Mouse (Mus musculus) neural tube, embryonic 12.5 days (tissue): ENCODE data around the gene Ptprn2. TPM values are rescaled to one million over a fixed set of nuclear protein-coding genes. Genes with fewer than 3 reads are reported as not detected.

Experiments
- ATAC-seq: fragments of 200-750 bp; cut with Nextera tagmentation; 2 replicates; pipeline ENCODE4 v1.8.0; 2017; ENCODE audit warnings: low read depth, mild to moderate bottlenecking, moderate TSS enrichment, moderate library complexity; ENCODE audit not compliant: low FRiP score
- H3K27ac ChIP-seq: fragments of 300-500 bp; sonication (generic); 2 replicates; pipeline ENCODE4 v1.5.1; 2016
- H3K27me3 ChIP-seq: fragments of 300-500 bp; sonication (generic); replicated peaks from 2 replicates; pipeline ENCODE4 v1.6.1; 2016; ENCODE audit warnings: mild to moderate bottlenecking
- H3K36me3 ChIP-seq: fragments of 300-500 bp; sonication (generic); 2 replicates; pipeline ENCODE4 v1.6.1; 2016; ENCODE audit warnings: mild to moderate bottlenecking
- H3K4me1 ChIP-seq: fragments of 300-500 bp; sonication (generic); 2 replicates; pipeline ENCODE4 v1.6.1; 2016
- H3K4me2 ChIP-seq: fragments of 300-500 bp; sonication (generic); replicated peaks from 2 replicates; pipeline ENCODE4 v1.6.1; 2016; ENCODE audit warnings: mild to moderate bottlenecking
- H3K4me3 ChIP-seq: fragments of 300-500 bp; sonication (generic); 2 replicates; pipeline ENCODE4 v1.5.1; 2016
- H3K9ac ChIP-seq: fragments of 300-500 bp; sonication (generic); 2 replicates; pipeline ENCODE4 v1.6.1; 2016; ENCODE audit warnings: mild to moderate bottlenecking
- H3K9me3 ChIP-seq: fragments of 300-500 bp; sonication (generic); 2 replicates; pipeline ENCODE4 v1.6.1; 2016; ENCODE audit warnings: mild to moderate bottlenecking
- WGBS: fragments of 180-500 bp; shearing (Covaris S2); methylation state at CpG from one replicate; pipeline ENCODE4 v1.1.7; 2016; 5-methylcytosine and 5-hydroxymethylcytosine counted together
- polyA plus RNA-seq: library from polyadenylated mRNA; unstranded; fragments of >200 nt; fragmentation: Nextera tagmentation; extraction: Ambion mirVana; gene quantifications from 2 replicates; pipeline ENCODE4 v1.2.1, GENCODE M21; 2016

Gene Ptprn2
- polyA plus RNA-seq, 1 experiment from 2014 or later, result 4.9 TPM

DNA sequence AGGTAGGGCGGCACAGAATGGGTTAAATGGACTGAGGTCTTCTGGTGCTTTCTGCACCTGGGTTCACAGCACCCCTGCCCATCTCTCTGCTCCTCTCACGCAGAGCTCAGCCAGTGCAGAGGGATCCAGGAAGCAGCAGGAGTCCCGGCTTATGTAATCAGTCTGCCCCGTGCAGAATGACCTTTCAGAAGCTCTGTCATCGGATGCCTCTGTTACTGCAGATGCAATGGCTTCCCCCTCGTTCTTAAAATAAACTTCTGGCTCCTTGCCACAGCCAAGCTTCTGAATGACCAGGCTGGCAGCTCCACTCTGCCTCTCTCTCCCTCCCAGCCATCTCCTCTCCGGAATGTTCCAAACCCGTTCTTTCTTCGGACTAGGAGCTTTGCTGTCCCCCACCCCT, 714.6 kb downstream of the Ptprn2 start:
- Histone ChIP-seq H3K27me3 (no peaks in the 10 kb centered on the region), H3K27ac (no peak overlapping the region), H3K4me2 (no peak overlapping the region), H3K4me3 (no peak overlapping the region), H3K9me3 (no peaks in the 10 kb centered on the region), H3K9ac (no peak overlapping the region), H3K36me3 (no peaks in the 10 kb centered on the region), H3K4me1 (peaks cover 51% of the 10 kb centered on the region)
- WGBS, result 24% methylated on average over 9 of the region's 9 CpGs
- no peak for ATAC-seq

DNA sequence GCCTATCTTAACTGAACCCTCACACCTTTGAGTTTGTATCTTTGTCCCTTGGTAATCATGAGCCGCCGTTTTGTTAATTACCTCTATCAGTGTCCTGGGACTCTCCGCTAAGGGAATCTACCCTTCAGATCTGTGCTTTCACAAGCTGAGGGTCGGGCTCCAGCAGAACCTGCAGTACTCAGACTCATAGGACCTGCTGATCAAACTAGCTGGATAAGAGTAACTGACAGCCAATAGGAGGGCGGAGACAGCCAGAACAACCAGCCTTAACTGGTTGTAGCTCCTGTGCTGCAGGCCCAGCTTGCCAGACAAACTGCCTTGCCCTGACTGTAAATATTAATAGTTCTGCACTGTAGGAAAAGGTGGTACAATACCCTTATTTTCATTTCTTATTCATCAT, 715.1 kb downstream of the Ptprn2 start:
- H3K9me3 ChIP-seq, result no peaks in the 10 kb centered on the region
- 51% methylated on average over 5 of the region's 5 CpGs for WGBS
- no peak overlapping the region for H3K27ac ChIP-seq
- H3K9ac ChIP-seq, result no peak overlapping the region
- H3K36me3 ChIP-seq, result no peaks in the 10 kb centered on the region
- H3K4me3 ChIP-seq, result no peak overlapping the region
- ATAC-seq, result no peak
- H3K4me1 ChIP-seq, result peaks cover 51% of the 10 kb centered on the region
- H3K4me2 ChIP-seq, result no peak overlapping the region
- no peaks in the 10 kb centered on the region for H3K27me3 ChIP-seq

DNA sequence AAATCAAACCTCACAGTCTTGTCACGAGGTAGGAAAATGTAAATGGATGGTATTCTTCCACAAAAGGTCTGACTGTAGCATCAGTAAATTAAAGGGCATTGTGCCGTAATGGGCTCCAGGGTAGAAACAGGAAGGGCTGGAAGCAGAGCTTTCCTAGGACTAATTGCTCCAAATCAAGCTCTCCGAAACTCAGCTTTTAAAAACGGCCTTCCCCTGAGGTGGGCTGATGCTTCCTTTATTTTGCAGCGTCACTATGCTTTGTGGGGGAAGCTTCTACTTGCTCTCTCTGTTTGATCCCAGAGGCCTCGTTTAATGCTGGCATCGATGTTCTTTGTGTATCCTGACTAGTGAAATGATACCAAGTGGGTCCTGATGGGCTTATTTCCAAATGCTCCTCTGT, 718.0 kb downstream of the Ptprn2 start:
- Histone ChIP-seq H3K27me3 (no peaks in the 10 kb centered on the region), H3K36me3 (no peaks in the 10 kb centered on the region), H3K4me1 (peaks cover 28% of the 10 kb centered on the region), H3K4me3 (no peak overlapping the region), H3K9me3 (no peaks in the 10 kb centered on the region), H3K9ac (no peak overlapping the region), H3K27ac (no peak overlapping the region), H3K4me2 (no peak overlapping the region)
- no peak for ATAC-seq
- WGBS, result 40% methylated on average over 7 of the region's 7 CpGs

DNA sequence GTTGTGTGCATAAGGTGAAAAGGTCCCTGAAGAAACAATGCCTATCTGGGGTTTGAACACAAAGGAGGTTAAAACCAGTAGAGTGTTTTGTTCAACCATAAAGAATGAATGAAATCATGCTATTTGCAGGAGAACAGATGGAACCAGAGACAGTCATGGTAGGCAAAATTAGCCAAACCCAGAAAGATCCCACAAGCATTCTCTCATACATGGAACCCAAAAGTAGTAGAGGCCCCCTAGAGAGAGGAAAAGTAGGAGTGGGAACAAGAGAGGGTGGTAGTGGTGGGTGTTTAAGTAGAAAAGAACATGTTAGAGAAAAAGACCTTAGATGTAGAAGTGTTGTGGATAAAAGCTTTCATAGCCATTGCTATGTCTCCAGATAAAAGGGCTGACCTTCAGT, 719.4 kb downstream of the Ptprn2 start:
- H3K4me2 ChIP-seq, result no peak overlapping the region
- no peak overlapping the region for H3K9ac ChIP-seq
- no peaks in the 10 kb centered on the region for H3K27me3 ChIP-seq
- no peak for ATAC-seq
- no peaks in the 10 kb centered on the region for H3K36me3 ChIP-seq
- H3K27ac ChIP-seq, result no peak overlapping the region
- H3K4me1 ChIP-seq, result peaks cover 15% of the 10 kb centered on the region
- no peaks in the 10 kb centered on the region for H3K9me3 ChIP-seq
- H3K4me3 ChIP-seq, result no peak overlapping the region

DNA sequence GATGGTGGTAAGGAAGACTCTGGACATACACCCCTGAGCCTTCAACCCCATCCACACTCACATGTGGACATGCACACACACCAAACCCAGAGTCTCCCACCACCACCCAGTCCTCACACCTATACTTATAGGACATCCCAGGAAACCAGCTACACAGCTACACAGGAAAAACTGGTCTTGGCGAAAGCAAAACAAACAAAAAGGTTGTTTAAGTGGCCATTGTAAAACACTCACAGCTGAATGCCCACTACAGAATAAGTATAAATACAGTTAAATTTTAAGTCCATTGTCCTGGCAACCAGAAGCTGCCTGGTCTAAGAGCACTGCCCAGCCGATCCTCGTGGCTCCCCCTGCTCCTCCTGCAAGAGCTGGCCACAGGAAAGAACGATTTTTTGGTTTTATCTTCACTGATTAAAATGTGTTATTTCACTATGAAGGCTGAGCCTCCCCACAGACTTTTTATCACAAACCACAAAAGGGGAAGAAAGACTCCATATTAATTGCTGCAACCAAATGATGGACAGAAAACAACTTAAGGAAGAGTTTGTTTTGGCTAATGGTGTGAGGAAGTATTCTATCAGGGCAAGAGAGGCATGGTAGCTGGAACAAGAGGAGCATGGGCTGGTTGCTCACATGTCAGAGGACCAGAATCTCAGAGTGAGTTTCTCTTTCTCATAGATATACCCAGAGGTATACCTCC, 722.1 kb downstream of the Ptprn2 start:
- no peak for ATAC-seq
- no peak overlapping the region for H3K27ac ChIP-seq
- WGBS, result 78% methylated on average over 4 of the region's 4 CpGs

DNA sequence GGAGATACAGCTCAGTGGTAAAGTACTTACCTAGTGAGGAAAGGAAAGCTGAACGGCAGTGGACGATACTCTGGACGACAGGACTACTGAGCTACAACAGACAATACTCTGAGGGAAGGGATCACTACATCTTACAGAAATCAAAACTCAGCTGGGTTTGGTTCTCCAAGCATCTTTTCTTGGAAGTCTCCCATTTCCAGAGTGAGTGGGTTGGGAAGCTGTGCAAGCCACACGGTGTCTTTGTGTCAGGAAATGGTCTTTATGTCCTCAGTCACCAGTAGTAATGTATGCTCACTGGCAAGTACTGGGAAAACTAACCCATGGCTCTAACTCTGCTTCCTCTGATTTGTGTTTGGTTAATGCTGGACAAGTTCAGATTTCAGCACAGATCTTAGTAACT, 724.9 kb downstream of the Ptprn2 start:
- H3K27ac ChIP-seq, result no peak overlapping the region
- H3K4me1 ChIP-seq, result no peaks in the 10 kb centered on the region
- WGBS, result 86% methylated on average over 4 of the region's 4 CpGs
- H3K4me3 ChIP-seq, result no peak overlapping the region
- H3K36me3 ChIP-seq, result peaks cover 11% of the 10 kb centered on the region; the same call in 1 of the 2 replicates
- no peaks in the 10 kb centered on the region for H3K9me3 ChIP-seq
- no peak overlapping the region for H3K9ac ChIP-seq
- no peaks in the 10 kb centered on the region for H3K27me3 ChIP-seq
- ATAC-seq, result no peak
- no peak overlapping the region for H3K4me2 ChIP-seq

More for the DNA sequence above, 722.1 kb downstream of the Ptprn2 start:
- Histone ChIP-seq H3K4me1 (peaks cover 3% of the 10 kb centered on the region; the same call in 1 of the 2 replicates), H3K27me3 (no peaks in the 10 kb centered on the region), H3K4me2 (no peak overlapping the region), H3K36me3 (0 out of 2 replicates have a peak, but pooled peaks cover 4% of the 10 kb centered on the region), H3K9me3 (no peaks in the 10 kb centered on the region), H3K9ac (no peak overlapping the region), H3K4me3 (no peak overlapping the region)

DNA sequence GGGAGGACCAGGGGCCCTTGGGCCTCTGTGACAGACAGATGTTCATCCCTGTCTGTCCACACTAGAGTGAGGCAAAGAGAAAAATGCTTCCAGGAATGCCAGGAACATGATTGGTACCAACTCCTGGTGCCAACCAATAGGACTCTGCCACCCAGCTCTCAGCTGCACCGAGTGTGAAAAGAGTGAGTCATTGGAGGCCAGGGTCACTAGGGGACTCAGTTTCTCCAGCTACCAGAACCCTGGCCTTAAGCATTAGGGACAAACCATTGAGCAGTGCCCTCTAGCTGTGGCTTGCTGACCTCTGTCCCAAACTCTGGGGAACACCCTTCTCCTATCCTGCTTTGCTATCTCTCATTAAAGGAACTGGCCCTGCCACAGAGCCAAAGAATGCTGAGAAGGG, 728.0 kb downstream of the Ptprn2 start:
- Histone ChIP-seq H3K9ac (no peak overlapping the region), H3K36me3 (peaks cover 15% of the 10 kb centered on the region; the same call in 1 of the 2 replicates), H3K9me3 (no peaks in the 10 kb centered on the region), H3K4me2 (no peak overlapping the region), H3K4me1 (no peaks in the 10 kb centered on the region), H3K4me3 (no peak overlapping the region), H3K27ac (no peak overlapping the region), H3K27me3 (no peaks in the 10 kb centered on the region)
- 58% methylated on average over 1 of the region's 1 CpGs for WGBS
- ATAC-seq, result no peak

DNA sequence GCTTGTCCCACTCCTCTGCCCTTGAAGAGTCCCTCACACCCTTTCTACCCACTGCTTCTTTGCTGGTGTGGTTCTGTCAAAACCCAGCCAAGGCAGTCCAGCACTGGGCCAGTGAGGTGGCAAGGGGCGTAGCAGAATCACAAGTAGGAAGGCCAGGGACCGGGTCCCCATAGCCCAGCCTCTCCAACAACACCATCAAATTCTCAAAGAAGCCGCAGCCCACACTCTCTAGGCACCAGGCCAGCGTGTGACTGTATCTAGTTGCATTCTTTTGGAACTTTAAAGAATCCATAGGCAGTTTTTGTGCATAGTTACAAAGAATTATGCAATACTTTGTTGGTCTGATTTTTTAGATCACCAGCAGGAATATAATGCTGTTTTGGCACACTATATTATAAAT, 728.8 kb downstream of the Ptprn2 start:
- H3K4me2 ChIP-seq, result no peak overlapping the region
- no peak overlapping the region for H3K4me3 ChIP-seq
- no peak overlapping the region for H3K27ac ChIP-seq
- no peaks in the 10 kb centered on the region for H3K4me1 ChIP-seq
- no peaks in the 10 kb centered on the region for H3K27me3 ChIP-seq
- peaks cover 19% of the 10 kb centered on the region for H3K36me3 ChIP-seq
- no peaks in the 10 kb centered on the region for H3K9me3 ChIP-seq
- ATAC-seq, result no peak
- no peak overlapping the region for H3K9ac ChIP-seq
- WGBS, result 84% methylated on average over 4 of the region's 4 CpGs

DNA sequence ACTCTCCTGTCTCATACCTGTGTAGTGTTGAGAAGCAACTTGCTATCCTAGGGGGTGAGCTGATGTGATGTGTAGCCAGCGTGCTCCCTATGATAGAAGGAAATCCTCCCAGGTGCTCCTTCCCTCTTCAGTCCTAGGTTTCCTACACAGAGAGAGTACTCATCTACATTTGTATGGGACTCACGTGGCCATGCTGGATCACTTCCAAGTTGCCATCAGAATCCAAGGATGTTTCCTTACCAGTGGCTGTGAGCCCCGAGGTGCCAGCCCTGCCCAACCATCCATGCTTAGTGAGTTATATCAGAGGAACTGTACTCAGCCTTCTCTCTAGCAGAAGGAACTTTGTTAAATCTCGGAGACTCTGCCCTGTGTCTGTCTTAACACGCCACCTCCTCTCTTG, 729.4 kb downstream of the Ptprn2 start:
- Histone ChIP-seq H3K4me2 (no peak overlapping the region), H3K27ac (no peak overlapping the region), H3K4me1 (no peaks in the 10 kb centered on the region), H3K4me3 (no peak overlapping the region), H3K9ac (no peak overlapping the region), H3K27me3 (no peaks in the 10 kb centered on the region), H3K9me3 (no peaks in the 10 kb centered on the region), H3K36me3 (peaks cover 19% of the 10 kb centered on the region)
- WGBS, result 86% methylated on average over 5 of the region's 5 CpGs
- ATAC-seq, result no peak

DNA sequence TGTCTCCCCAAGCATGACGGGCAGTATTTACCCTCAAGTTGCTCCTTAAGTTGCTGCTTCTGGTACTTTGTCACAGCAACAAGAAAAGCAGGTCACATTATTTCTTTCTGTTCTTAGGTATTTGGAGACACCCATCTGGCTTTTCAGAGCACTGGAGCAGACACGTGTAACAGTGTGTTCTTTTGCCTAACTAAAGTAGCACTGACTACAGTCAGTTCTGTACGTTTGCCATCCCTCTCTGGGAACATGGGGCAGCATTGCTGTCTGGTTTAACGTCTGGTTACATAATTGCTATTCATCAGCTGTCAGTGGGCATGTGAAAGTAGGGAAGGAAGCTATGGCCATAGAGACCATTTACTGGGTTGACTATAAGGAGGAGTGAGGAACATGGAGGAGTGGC, 736.4 kb downstream of the Ptprn2 start:
- no peaks in the 10 kb centered on the region for H3K27me3 ChIP-seq
- no peaks in the 10 kb centered on the region for H3K9me3 ChIP-seq
- H3K36me3 ChIP-seq, result peaks cover 8% of the 10 kb centered on the region; the same call in 1 of the 2 replicates
- no peak overlapping the region for H3K27ac ChIP-seq
- no peak overlapping the region for H3K4me2 ChIP-seq
- WGBS, result 87% methylated on average over 4 of the region's 4 CpGs
- no peak overlapping the region for H3K9ac ChIP-seq
- ATAC-seq, result no peak
- no peak overlapping the region for H3K4me3 ChIP-seq
- H3K4me1 ChIP-seq, result no peaks in the 10 kb centered on the region

DNA sequence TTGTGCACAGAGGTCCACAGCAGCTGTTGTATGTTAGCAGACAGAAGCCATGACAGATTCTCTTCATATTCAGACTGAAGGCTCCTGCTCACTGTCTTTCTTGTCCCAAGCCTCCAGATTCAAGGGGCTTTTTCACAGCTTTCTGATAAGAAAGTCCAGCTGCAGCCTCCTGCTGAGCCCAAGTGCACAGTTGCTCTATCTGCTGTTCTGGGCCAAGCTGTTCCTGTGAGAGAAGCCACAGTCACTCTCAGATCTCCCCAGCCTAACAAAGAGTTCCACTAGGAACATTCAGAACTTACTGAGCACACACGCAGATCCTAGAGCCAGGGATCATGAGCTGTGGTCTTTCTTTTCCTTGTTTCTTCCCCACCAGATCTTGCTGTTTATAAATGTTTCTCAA, 738.5 kb downstream of the Ptprn2 start:
- Histone ChIP-seq H3K4me2 (no peak overlapping the region), H3K9me3 (no peaks in the 10 kb centered on the region), H3K27me3 (no peaks in the 10 kb centered on the region), H3K9ac (no peak overlapping the region), H3K36me3 (peaks cover under 1% of the 10 kb centered on the region), H3K4me1 (no peaks in the 10 kb centered on the region), H3K27ac (no peak overlapping the region), H3K4me3 (no peak overlapping the region)
- ATAC-seq, result no peak
- WGBS, result 82% methylated on average over 1 of the region's 1 CpGs

DNA sequence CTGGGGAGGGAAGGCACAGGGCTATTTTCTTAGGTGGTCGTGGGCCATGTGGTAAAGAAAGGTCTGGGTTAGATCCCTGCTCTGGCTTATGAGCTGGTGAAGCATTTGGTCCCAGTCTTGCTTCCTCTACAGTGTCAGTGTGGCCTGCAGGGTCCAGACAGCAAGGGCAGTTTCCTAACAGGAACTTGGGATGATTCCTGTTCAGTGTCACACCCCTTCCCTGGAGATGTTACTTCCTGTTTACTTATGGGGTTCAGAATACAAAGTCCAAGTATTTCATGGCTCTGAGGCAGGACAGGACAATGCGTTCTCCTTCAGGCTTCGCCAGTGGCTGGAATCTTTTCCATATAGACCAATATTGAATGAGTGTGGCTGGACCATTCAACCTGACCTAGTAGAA, 741.7 kb downstream of the Ptprn2 start:
- no peak overlapping the region for H3K4me2 ChIP-seq
- no peaks in the 10 kb centered on the region for H3K9me3 ChIP-seq
- 81% methylated on average over 3 of the region's 3 CpGs for WGBS
- H3K27ac ChIP-seq, result no peak overlapping the region
- H3K4me3 ChIP-seq, result no peak overlapping the region
- peaks cover 4% of the 10 kb centered on the region; the same call in 1 of the 2 replicates for H3K36me3 ChIP-seq
- H3K4me1 ChIP-seq, result no peaks in the 10 kb centered on the region
- H3K9ac ChIP-seq, result no peak overlapping the region
- no peak for ATAC-seq
- H3K27me3 ChIP-seq, result no peaks in the 10 kb centered on the region

DNA sequence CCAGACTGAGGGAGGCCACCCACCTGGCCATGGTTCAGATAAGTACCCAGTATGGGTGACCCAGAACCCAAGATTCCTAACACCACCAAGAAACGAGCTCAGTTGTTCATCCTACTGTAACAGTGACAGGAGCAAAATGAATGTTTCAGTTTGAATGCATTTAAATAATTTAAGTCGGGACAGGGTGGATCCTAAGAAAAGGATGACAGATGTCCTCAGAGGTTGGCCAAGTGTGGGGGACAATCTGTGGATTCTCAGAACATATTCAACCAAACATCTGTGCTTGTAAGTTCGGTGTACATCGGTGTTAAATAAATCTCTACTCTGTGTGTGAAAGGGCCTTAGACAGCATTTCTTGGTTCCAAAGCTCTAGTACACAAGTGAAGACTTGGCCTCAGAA, 743.9 kb downstream of the Ptprn2 start:
- H3K36me3 ChIP-seq, result peaks cover 9% of the 10 kb centered on the region; the same call in 1 of the 2 replicates

More for the DNA sequence above, 743.9 kb downstream of the Ptprn2 start:
- 76% methylated on average over 4 of the region's 4 CpGs for WGBS
- no peaks in the 10 kb centered on the region for H3K9me3 ChIP-seq
- no peak for ATAC-seq
- H3K27ac ChIP-seq, result no peak overlapping the region
- no peak overlapping the region for H3K9ac ChIP-seq
- no peaks in the 10 kb centered on the region for H3K27me3 ChIP-seq
- no peak overlapping the region for H3K4me2 ChIP-seq
- no peak overlapping the region for H3K4me3 ChIP-seq
- H3K4me1 ChIP-seq, result no peaks in the 10 kb centered on the region
